Mouse (Mus musculus): Measurements from ENCODE around the gene Sbno2. TPM values are rescaled to one million over a fixed set of nuclear protein-coding genes. Genes with fewer than 3 reads are reported as not detected.

The Sbno2 gene
- polyA plus RNA-seq, 1 experiment from 2014 or later = 8.3 TPM

DNA sequence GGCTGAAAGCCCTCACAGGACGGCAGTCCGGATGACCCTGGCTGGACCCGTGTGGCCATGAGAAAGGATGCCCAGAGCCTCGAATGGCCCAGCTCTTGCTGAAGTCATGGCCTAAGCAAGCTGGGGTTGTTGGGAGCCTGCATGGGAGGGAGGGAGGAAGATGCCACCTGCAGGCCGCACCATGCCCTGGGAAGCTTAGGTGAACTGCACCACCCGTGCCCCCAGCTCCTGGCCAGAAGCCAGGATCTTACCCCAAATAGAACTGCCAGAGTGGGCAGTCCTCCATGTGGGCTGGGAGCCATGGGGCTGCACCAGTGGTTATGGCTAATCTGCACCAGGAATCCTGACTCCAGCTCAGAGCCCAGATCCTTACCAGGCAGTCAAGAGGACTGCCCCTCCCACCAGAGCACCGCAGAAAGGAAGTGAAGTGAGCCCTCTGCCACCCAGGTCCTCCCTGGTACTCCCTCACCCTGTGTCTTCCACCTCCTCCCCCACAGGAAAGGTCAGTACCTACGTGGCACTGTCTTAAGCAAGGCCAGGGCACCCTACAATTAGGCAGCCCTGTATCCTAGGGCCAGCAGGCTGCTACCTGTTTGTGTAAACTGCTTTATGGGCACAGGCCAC, 28.0 kb upstream of the Sbno2 start:
- H3K9ac ChIP-seq = no peak overlapping the region

DNA sequence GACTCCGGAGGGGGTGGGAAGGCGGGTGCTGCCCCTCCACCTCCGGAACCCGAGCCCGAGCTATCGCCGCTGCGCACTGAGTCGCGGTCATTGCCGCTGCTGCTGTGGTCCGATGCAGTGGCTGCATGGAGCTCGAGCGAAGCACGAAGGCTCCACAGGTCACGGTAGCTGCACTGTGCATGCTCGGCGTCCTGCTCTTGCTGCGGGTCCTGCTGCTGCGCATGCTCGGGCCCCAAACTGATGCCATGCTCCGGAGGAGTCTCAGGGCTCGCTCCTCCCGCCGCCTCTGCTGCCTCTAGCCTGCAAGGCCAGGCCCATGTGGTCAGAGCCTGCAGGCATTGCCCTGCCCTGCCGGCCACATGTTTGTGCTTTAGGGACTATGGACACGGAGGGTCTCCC, 26.6 kb upstream of the Sbno2 start:
- Histone ChIP-seq H3K36me3 (peaks cover 47% of the 10 kb centered on the region), H3K4me3 (no peak overlapping the region), H3K9me3 (replicated peaks) (no peaks in the 10 kb centered on the region), H3K27ac (no peak overlapping the region), H3K4me2 (peak overlapping the region; percentile 8; the same call in 1 of the 2 replicates), H3K4me1 (replicated peaks) (peaks cover 40% of the 10 kb centered on the region), H3K9ac (no peak overlapping the region), H3K27me3 (peaks cover 8% of the 10 kb centered on the region)
- WGBS = 65% methylated on average over 27 of the region's 27 CpGs
- ATAC-seq (replicated peaks; ENCODE audit: insufficient number of reproducible peaks, insufficient read depth, low FRiP score, low read depth) = no peak

More for the DNA sequence above, 28.0 kb upstream of the Sbno2 start:
- Histone ChIP-seq H3K36me3 (peaks cover 33% of the 10 kb centered on the region), H3K4me2 (no peak overlapping the region), H3K9me3 (replicated peaks) (no peaks in the 10 kb centered on the region), H3K27ac (peak overlapping the region; percentile 69), H3K4me1 (replicated peaks) (peaks cover 54% of the 10 kb centered on the region), H3K27me3 (peaks cover 18% of the 10 kb centered on the region), H3K4me3 (no peak overlapping the region)
- ATAC-seq (replicated peaks; ENCODE audit: insufficient number of reproducible peaks, insufficient read depth, low FRiP score, low read depth) = peak; percentile 54
- 56% methylated on average over 8 of the region's 8 CpGs for WGBS

DNA sequence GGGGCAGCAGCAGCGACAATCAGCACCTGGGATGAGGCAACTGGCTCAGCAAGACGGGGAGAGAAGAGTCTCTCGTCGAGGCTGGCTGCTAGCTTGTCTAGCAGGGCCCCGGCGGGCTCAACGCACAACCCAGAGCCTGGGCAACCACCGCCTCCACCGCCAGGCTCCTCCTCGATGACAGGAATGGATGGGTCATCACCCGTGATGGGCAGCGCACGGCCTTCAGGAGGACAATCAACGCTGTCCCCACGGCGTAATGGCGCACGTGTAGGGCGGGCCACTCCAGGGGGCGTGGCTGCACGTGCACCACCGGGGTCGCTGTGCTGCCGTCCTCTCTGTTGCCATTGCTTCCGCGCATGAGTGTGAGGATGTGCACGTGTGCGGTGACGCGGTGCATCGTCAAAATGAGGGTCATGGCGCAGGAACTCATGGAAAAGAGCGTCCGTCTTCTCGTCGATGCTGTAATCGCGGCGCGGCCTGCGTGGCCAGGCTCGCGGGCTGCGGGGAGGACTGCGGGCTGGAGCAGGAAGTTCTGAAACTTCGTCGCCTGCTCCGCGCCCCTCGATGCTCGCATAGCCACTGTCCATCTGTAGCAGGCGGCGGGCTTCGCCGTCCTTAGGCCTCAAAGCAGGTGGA, 26.1 kb upstream of the Sbno2 start:
- no peak for ATAC-seq (replicated peaks; ENCODE audit: insufficient number of reproducible peaks, insufficient read depth, low FRiP score, low read depth)
- peaks cover 53% of the 10 kb centered on the region for H3K36me3 ChIP-seq
- H3K4me1 ChIP-seq (replicated peaks) = peaks cover 35% of the 10 kb centered on the region
- peak overlapping the region; percentile 8 for H3K4me2 ChIP-seq
- 31% methylated on average over 55 of the region's 55 CpGs for WGBS
- no peak overlapping the region for H3K9ac ChIP-seq
- H3K27me3 ChIP-seq = 0 out of 2 replicates have a peak, but pooled peaks cover 3% of the 10 kb centered on the region
- H3K9me3 ChIP-seq (replicated peaks) = no peaks in the 10 kb centered on the region
- no peak overlapping the region for H3K27ac ChIP-seq
- no peak overlapping the region for H3K4me3 ChIP-seq

DNA sequence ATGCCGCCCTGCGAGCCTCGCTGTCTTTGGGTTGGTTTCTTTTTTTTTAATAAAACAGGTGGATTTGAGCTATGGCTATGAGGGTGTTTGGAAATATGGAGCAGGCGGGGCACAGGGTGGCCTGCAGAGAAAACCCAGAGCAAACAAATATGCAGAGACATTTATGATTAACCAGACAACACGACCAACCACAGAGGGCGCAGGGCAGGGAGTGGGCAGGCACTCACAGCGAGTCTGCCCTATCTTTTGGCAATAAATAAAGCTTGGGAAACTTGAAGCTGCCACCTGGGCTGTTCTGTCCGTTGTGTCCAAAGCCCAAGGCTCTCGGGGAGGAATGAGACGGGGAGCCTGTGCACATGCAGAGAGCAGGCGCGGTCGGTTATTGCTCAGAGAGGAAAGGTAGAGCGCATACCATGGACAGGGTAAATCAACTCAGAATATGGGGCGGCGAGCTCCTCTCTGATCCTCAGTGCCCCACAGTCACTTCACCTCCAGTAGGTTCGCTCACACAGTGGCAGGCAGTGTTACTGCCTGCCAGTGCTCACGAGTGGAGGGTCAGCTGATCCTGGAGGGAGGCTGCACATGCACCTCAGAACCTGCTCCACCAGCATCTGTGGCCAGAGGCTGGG, 25.1 kb upstream of the Sbno2 start:
- Histone ChIP-seq H3K9ac (no peak overlapping the region), H3K4me2 (no peak overlapping the region), H3K27me3 (no peaks in the 10 kb centered on the region), H3K27ac (no peak overlapping the region), H3K36me3 (peaks cover 62% of the 10 kb centered on the region), H3K4me1 (replicated peaks) (peaks cover 32% of the 10 kb centered on the region), H3K4me3 (no peak overlapping the region), H3K9me3 (replicated peaks) (no peaks in the 10 kb centered on the region)
- WGBS = 81% methylated on average over 18 of the region's 18 CpGs
- no peak for ATAC-seq (replicated peaks; ENCODE audit: insufficient number of reproducible peaks, insufficient read depth, low FRiP score, low read depth)

DNA sequence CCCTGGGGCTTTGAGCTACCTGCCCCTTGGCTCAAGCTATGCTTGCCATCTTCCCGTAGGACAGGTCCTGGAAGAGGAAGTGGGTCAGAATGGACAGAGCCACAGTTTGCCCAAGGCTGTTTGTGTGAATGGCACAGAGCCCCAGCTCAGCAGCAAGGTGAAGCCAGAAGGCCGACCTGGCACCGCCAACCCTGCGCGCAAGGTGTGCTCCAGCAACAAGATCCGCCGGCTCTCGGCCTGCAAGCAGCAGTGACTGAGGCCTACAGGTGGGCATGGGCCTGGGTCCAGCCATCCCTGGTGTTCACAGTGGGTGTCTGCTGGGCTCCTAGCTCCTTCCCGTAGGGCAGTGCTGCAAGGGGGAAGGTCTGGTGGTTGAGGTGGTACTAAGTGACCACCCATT, 24.5 kb upstream of the Sbno2 start:
- H3K36me3 ChIP-seq = peaks cover 64% of the 10 kb centered on the region

DNA sequence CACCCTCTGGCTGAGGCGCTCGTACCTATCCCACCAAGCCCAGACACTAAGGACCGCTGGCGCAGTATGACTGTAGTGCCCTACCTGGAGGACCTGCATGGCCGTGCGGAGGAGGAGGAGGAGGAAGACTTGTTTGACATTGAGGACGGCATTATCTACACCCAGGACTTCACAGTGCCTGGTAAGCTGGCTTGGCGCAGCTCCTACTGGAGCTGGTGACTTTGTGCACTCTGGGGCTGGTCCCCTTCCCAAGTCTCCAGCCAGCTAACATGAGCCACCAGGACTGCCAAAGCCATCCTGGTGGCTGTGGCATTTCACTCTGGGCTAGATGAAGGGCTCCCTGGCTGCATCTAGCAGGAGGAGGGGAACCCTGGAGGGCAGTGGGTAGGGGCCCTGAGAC, 22.5 kb upstream of the Sbno2 start:
- Histone ChIP-seq H3K4me3 (no peak overlapping the region), H3K9ac (no peak overlapping the region), H3K27ac (no peak overlapping the region), H3K36me3 (peaks cover 75% of the 10 kb centered on the region), H3K9me3 (replicated peaks) (no peaks in the 10 kb centered on the region), H3K4me1 (replicated peaks) (peaks cover 28% of the 10 kb centered on the region), H3K4me2 (no peak overlapping the region), H3K27me3 (no peaks in the 10 kb centered on the region)
- WGBS = 97% methylated on average over 8 of the region's 8 CpGs
- no peak for ATAC-seq (replicated peaks; ENCODE audit: insufficient number of reproducible peaks, insufficient read depth, low FRiP score, low read depth)

More for the DNA sequence above, 24.5 kb upstream of the Sbno2 start:
- WGBS = 93% methylated on average over 9 of the region's 9 CpGs
- Histone ChIP-seq H3K9me3 (replicated peaks) (no peaks in the 10 kb centered on the region), H3K27ac (no peak overlapping the region), H3K4me1 (replicated peaks) (peaks cover 32% of the 10 kb centered on the region), H3K27me3 (no peaks in the 10 kb centered on the region), H3K9ac (no peak overlapping the region), H3K4me3 (no peak overlapping the region), H3K4me2 (no peak overlapping the region)
- ATAC-seq (replicated peaks; ENCODE audit: insufficient number of reproducible peaks, insufficient read depth, low FRiP score, low read depth) = no peak

DNA sequence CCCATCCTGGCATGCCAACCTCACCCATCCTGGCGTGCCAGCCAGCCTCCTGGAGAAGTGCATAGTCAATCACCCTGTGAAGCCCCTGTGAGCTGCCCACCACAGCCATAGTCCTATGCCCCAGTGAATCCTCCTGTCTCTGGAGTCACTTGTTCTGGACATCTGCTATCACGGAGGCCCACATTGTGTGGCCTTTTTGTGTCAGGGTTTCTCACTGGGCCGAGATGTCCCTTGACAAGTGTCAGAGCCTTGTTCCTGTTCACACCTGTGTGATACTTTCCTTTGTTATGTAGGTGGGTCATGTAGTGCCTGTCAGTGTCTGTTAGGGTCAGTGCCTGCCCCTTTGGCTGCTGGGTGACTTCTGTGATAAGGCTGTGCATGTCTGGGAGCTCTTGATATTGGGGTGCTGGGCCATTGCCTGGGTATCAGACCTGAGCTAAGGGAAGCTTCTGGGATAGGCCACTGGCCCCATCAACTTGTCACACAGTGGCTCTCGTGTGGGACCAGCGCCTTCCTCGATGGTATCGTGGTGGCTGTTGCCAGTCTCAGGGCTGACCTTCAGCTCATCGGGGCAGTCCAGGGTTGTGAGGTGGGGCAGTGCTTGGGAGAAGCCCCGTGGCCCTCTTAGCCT, 18.7 kb upstream of the Sbno2 start:
- peaks cover 67% of the 10 kb centered on the region for H3K36me3 ChIP-seq
- H3K27ac ChIP-seq = no peak overlapping the region
- peaks cover 29% of the 10 kb centered on the region for H3K4me1 ChIP-seq (replicated peaks)
- no peak overlapping the region for H3K4me3 ChIP-seq
- no peak for ATAC-seq (replicated peaks; ENCODE audit: insufficient number of reproducible peaks, insufficient read depth, low FRiP score, low read depth)
- H3K27me3 ChIP-seq = no peaks in the 10 kb centered on the region
- H3K9me3 ChIP-seq (replicated peaks) = no peaks in the 10 kb centered on the region
- H3K4me2 ChIP-seq = no peak overlapping the region
- WGBS = 88% methylated on average over 9 of the region's 9 CpGs
- no peak overlapping the region for H3K9ac ChIP-seq

DNA sequence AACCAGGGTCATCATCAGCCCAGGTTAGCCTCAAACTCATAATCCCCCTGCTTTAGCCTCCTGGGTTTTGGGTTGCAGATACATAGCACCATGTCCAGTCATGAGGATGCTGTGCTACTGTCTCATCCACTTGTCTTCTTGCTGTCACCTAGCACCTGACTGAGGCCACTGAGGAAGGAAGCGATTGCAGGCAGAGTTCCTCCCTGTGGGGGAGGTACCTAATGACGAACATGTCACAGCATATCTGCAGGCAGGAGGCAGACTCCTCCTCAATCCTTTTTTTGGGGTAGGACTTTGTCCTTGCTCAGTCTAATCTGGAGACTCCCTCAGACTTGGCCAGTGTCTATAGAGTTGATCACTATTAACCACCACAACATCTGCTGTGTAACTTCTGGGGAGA, 16.3 kb upstream of the Sbno2 start:
- Histone ChIP-seq H3K27me3 (no peaks in the 10 kb centered on the region), H3K9ac (no peak overlapping the region), H3K9me3 (replicated peaks) (no peaks in the 10 kb centered on the region), H3K4me3 (no peak overlapping the region), H3K4me2 (no peak overlapping the region), H3K4me1 (replicated peaks) (peaks cover 51% of the 10 kb centered on the region), H3K36me3 (peaks cover 45% of the 10 kb centered on the region), H3K27ac (no peak overlapping the region)
- no peak for ATAC-seq (replicated peaks; ENCODE audit: insufficient number of reproducible peaks, insufficient read depth, low FRiP score, low read depth)
- 76% methylated on average over 2 of the region's 2 CpGs for WGBS

DNA sequence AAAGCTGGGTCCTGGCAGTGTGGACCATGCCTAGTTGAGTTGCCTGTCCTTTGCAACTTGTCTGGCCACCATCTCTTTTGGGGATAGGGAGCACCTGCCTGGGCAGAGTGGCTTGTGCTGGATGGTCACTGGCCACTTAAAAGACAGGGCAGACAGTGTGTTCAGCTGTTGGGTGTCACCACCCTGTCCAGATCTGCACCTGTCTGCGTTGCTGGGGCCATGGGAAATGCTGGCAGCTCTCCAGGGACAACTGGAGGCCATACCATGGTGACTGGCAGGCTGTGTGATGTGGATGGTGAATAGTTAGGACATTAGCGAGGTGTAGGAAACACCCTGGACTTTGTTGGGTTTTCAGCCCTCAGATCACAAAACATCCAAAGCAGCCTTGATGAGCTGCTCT, 14.8 kb upstream of the Sbno2 start:
- no peak overlapping the region for H3K4me3 ChIP-seq
- 0 out of 2 replicates have a peak overlapping the region, but pooled peaks have one; percentile 7 for H3K4me2 ChIP-seq
- H3K9me3 ChIP-seq (replicated peaks) = no peaks in the 10 kb centered on the region
- peaks cover 51% of the 10 kb centered on the region for H3K4me1 ChIP-seq (replicated peaks)
- peak overlapping the region; percentile 33; the same call in 1 of the 2 replicates for H3K9ac ChIP-seq
- ATAC-seq (replicated peaks; ENCODE audit: insufficient number of reproducible peaks, insufficient read depth, low FRiP score, low read depth) = no peak
- H3K27me3 ChIP-seq = no peaks in the 10 kb centered on the region
- peaks cover 33% of the 10 kb centered on the region for H3K36me3 ChIP-seq
- 0 out of 2 replicates have a peak overlapping the region, but pooled peaks have one; percentile 33 for H3K27ac ChIP-seq
- WGBS = 40% methylated on average over 2 of the region's 2 CpGs

DNA sequence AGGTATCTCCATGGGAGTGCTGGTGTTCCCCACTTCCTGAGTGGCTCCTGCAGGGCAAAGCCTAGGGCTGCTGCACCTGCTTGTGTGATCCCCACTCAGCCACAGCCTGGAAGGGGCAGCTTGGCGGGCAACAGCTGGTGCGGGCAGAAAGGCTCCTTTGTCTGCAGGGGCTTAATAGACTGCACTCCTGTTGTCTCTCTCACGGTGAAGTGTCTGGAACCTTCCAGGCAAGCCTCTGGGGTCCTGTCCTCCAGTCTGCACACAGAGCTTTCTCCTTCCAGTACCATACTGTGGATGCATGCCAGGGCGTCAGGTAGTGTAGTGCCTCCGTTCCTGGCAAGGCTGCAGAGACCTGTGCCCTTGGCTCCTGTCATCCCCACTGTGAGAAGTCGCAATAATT, 13.2 kb upstream of the Sbno2 start:
- no peak overlapping the region for H3K27ac ChIP-seq
- WGBS = 75% methylated on average over 6 of the region's 6 CpGs
- peaks cover 23% of the 10 kb centered on the region; the same call in 1 of the 2 replicates for H3K36me3 ChIP-seq

DNA sequence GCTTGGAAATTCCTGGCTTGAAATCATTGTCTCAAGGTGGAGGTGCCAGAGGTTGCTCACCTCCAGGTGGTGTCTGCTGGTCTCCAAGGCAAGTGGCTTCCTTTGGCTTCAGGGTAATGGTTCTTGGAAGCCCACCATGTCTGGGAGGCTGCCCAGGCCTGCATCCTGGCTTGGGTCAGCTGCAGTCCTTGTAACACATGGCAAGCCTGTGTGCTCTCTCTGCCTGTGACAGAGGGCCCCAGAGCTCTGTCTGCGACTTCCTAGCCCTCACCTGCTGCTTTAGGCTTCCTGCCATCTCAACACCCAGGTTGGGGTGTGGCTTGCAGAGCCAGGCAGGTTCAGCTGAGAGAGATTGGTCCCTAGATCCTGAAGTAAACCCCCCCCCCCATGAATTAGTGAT, 12.4 kb upstream of the Sbno2 start:
- Histone ChIP-seq H3K4me3 (peak overlapping the region; percentile 95), H3K9me3 (replicated peaks) (no peaks in the 10 kb centered on the region), H3K4me1 (replicated peaks) (peaks cover 48% of the 10 kb centered on the region), H3K9ac (peak overlapping the region; percentile 95), H3K36me3 (peaks cover 20% of the 10 kb centered on the region; the same call in 1 of the 2 replicates), H3K27ac (peak overlapping the region; percentile 86), H3K27me3 (no peaks in the 10 kb centered on the region), H3K4me2 (peak overlapping the region; percentile 92)
- 15% methylated on average over 1 of the region's 1 CpGs for WGBS
- no peak for ATAC-seq (replicated peaks; ENCODE audit: insufficient number of reproducible peaks, insufficient read depth, low FRiP score, low read depth)

More for the DNA sequence above, 13.2 kb upstream of the Sbno2 start:
- peak overlapping the region; percentile 95 for H3K4me3 ChIP-seq
- 0 out of 2 replicates have a peak overlapping the region, but pooled peaks have one; percentile 16 for H3K9ac ChIP-seq
- H3K4me2 ChIP-seq = peak overlapping the region; percentile 92
- no peak for ATAC-seq (replicated peaks; ENCODE audit: insufficient number of reproducible peaks, insufficient read depth, low FRiP score, low read depth)
- peaks cover 52% of the 10 kb centered on the region for H3K4me1 ChIP-seq (replicated peaks)
- H3K9me3 ChIP-seq (replicated peaks) = no peaks in the 10 kb centered on the region
- H3K27me3 ChIP-seq = no peaks in the 10 kb centered on the region
